Mouse (Mus musculus): ENCODE results near the gene Pabpn1. TPM values are rescaled to one million over a fixed set of nuclear protein-coding genes. Genes with fewer than 3 reads are reported as not detected.

The Pabpn1 gene
- polyA plus RNA-seq, 1 experiment from 2014 or later: 179 TPM

- H3K9me3 ChIP-seq (ENCODE audit: control insufficient read depth, low read length): no peaks in the 10 kb centered on the region
- under 1% methylated on average over 54 of the region's 61 CpGs for WGBS
- DNase-seq (ENCODE audit: low spot score): peak; percentile 75
Observed at GRCm38 (mm10) chr14:54877048-54877715, 15.1 kb upstream of the Pabpn1 start, which contains the start of gene Ppp1r3e. Gene Ppp1r3e (minus strand): TSS chr14:54877550.

GRCm38 (mm10) chr14:54883154-54884021 is 8.9 kb upstream of the Pabpn1 start, which contains the start of the genes Bcl2l2 and Gm20521:
Gene Bcl2l2 (plus strand): TSS chr14:54883377.
Gene Gm20521 (plus strand): TSS chr14:54883441.
- no peaks in the 10 kb centered on the region for H3K27me3 ChIP-seq (ENCODE audit: control insufficient read depth, insufficient read depth, low read length)
- DNase-seq (ENCODE audit: low spot score): peak; percentile 89
- H3K4me1 ChIP-seq (ENCODE audit: control insufficient read depth, insufficient read depth, low read length): peaks cover 7% of the 10 kb centered on the region
- peak; percentile 93 for ATAC-seq (ENCODE audit: insufficient read depth, low FRiP score, low TSS enrichment)
- H3K4me3 ChIP-seq (ENCODE audit: low read depth, low read length): peak within 1 kb of the TSS; percentile 54
- H3K27ac ChIP-seq (ENCODE audit: low read depth, low read length): peak within 1 kb of the TSS; percentile 75
- H3K9ac ChIP-seq (ENCODE audit: low read length): peak within 1 kb of the TSS; percentile 53
- no peaks in the 10 kb centered on the region for H3K36me3 ChIP-seq (ENCODE audit: control insufficient read depth, insufficient read depth, low read length)
- H3K9me3 ChIP-seq (ENCODE audit: control insufficient read depth, low read length): no peaks in the 10 kb centered on the region
- under 1% methylated on average over 23 of the region's 27 CpGs for WGBS
- peak within 1 kb of the TSS; percentile 66 for H3K4me2 ChIP-seq (ENCODE audit: low read depth)

More at GRCm38 (mm10) chr14:54877048-54877715, 15.1 kb upstream of the Pabpn1 start, which contains the start of gene Ppp1r3e:
- Histone ChIP-seq H3K9ac (ENCODE audit: low read length) (peak within 1 kb of the TSS; percentile 61), H3K36me3 (ENCODE audit: control insufficient read depth, insufficient read depth, low read length) (no peaks in the 10 kb centered on the region), H3K27me3 (ENCODE audit: control insufficient read depth, insufficient read depth, low read length) (no peaks in the 10 kb centered on the region), H3K4me2 (ENCODE audit: low read depth) (peak within 1 kb of the TSS; percentile 99), H3K4me1 (ENCODE audit: control insufficient read depth, insufficient read depth, low read length) (0 out of 2 replicates have a peak, but pooled peaks cover 6% of the 10 kb centered on the region), H3K27ac (ENCODE audit: low read depth, low read length) (peak within 1 kb of the TSS; percentile 67), H3K4me3 (ENCODE audit: low read depth, low read length) (peak within 1 kb of the TSS; percentile 67)
- ATAC-seq (ENCODE audit: insufficient read depth, low FRiP score, low TSS enrichment): peak; percentile 66

- Histone ChIP-seq H3K4me3 (ENCODE audit: low read depth, low read length) (peak overlapping the region; percentile 54), H3K27me3 (ENCODE audit: control insufficient read depth, insufficient read depth, low read length) (no peaks in the 10 kb centered on the region), H3K4me1 (ENCODE audit: control insufficient read depth, insufficient read depth, low read length) (peaks cover 7% of the 10 kb centered on the region), H3K4me2 (ENCODE audit: low read depth) (peak overlapping the region; percentile 66), H3K9ac (ENCODE audit: low read length) (peak overlapping the region; percentile 53), H3K36me3 (ENCODE audit: control insufficient read depth, insufficient read depth, low read length) (no peaks in the 10 kb centered on the region), H3K9me3 (ENCODE audit: control insufficient read depth, low read length) (no peaks in the 10 kb centered on the region), H3K27ac (ENCODE audit: low read depth, low read length) (peak overlapping the region; percentile 75)
- DNase-seq (ENCODE audit: low spot score) (no peak), ATAC-seq (ENCODE audit: insufficient read depth, low FRiP score, low TSS enrichment) (no peak)
- WGBS: 34% methylated on average over 21 of the region's 21 CpGs
Observed at GRCm38 (mm10) chr14:54884022-54884712, 8.1 kb upstream of the Pabpn1 start.

- Histone ChIP-seq H3K36me3 (ENCODE audit: control insufficient read depth, insufficient read depth, low read length) (no peaks in the 10 kb centered on the region), H3K9me3 (ENCODE audit: control insufficient read depth, low read length) (no peaks in the 10 kb centered on the region), H3K4me3 (ENCODE audit: low read depth, low read length) (no peak overlapping the region), H3K9ac (ENCODE audit: low read length) (no peak overlapping the region), H3K4me2 (ENCODE audit: low read depth) (no peak overlapping the region), H3K27ac (ENCODE audit: low read depth, low read length) (no peak overlapping the region), H3K27me3 (ENCODE audit: control insufficient read depth, insufficient read depth, low read length) (no peaks in the 10 kb centered on the region), H3K4me1 (ENCODE audit: control insufficient read depth, insufficient read depth, low read length) (peaks cover 7% of the 10 kb centered on the region)
- 95% methylated on average over 11 of the region's 11 CpGs for WGBS
- ATAC-seq (ENCODE audit: insufficient read depth, low FRiP score, low TSS enrichment) (no peak), DNase-seq (ENCODE audit: low spot score) (no peak)
Observed at GRCm38 (mm10) chr14:54885309-54885708, 7.0 kb upstream of the Pabpn1 start.

- Histone ChIP-seq H3K4me1 (ENCODE audit: control insufficient read depth, insufficient read depth, low read length) (peaks cover 8% of the 10 kb centered on the region; the same call in 1 of the 2 replicates), H3K9me3 (ENCODE audit: control insufficient read depth, low read length) (no peaks in the 10 kb centered on the region), H3K36me3 (ENCODE audit: control insufficient read depth, insufficient read depth, low read length) (peaks cover 11% of the 10 kb centered on the region), H3K27ac (ENCODE audit: low read depth, low read length) (peak overlapping the region; percentile 94), H3K4me2 (ENCODE audit: low read depth) (peak overlapping the region; percentile 45), H3K4me3 (ENCODE audit: low read depth, low read length) (peak overlapping the region; percentile 93), H3K9ac (ENCODE audit: low read length) (peak overlapping the region; percentile 98), H3K27me3 (ENCODE audit: control insufficient read depth, insufficient read depth, low read length) (no peaks in the 10 kb centered on the region)
- WGBS: under 1% methylated on average over 38 of the region's 38 CpGs
- DNase-seq (ENCODE audit: low spot score): peak; percentile 96
- ATAC-seq (ENCODE audit: insufficient read depth, low FRiP score, low TSS enrichment): peak; percentile 98
Observed at GRCm38 (mm10) chr14:54893651-54894181, 1.4 kb downstream of the Pabpn1 start.

- peaks cover 8% of the 10 kb centered on the region; the same call in 1 of the 2 replicates for H3K4me1 ChIP-seq (ENCODE audit: control insufficient read depth, insufficient read depth, low read length)
- no peaks in the 10 kb centered on the region for H3K9me3 ChIP-seq (ENCODE audit: control insufficient read depth, low read length)
- peak overlapping the region; percentile 64 for H3K4me2 ChIP-seq (ENCODE audit: low read depth)
- peak overlapping the region; percentile 98 for H3K9ac ChIP-seq (ENCODE audit: low read length)
- WGBS: under 1% methylated on average over 44 of the region's 54 CpGs
- DNase-seq (ENCODE audit: low spot score) (peak; percentile 62), ATAC-seq (ENCODE audit: insufficient read depth, low FRiP score, low TSS enrichment) (peak; percentile 55)
- no peaks in the 10 kb centered on the region for H3K27me3 ChIP-seq (ENCODE audit: control insufficient read depth, insufficient read depth, low read length)
- H3K4me3 ChIP-seq (ENCODE audit: low read depth, low read length): peak overlapping the region; percentile 93
- H3K27ac ChIP-seq (ENCODE audit: low read depth, low read length): peak overlapping the region; percentile 94
- H3K36me3 ChIP-seq (ENCODE audit: control insufficient read depth, insufficient read depth, low read length): peaks cover 11% of the 10 kb centered on the region
Observed at GRCm38 (mm10) chr14:54894296-54895151, 2.2 kb downstream of the Pabpn1 start.

- Histone ChIP-seq H3K36me3 (ENCODE audit: control insufficient read depth, insufficient read depth, low read length) (peaks cover 11% of the 10 kb centered on the region), H3K4me1 (ENCODE audit: control insufficient read depth, insufficient read depth, low read length) (peaks cover 8% of the 10 kb centered on the region; the same call in 1 of the 2 replicates), H3K27ac (ENCODE audit: low read depth, low read length) (no peak overlapping the region), H3K9me3 (ENCODE audit: control insufficient read depth, low read length) (no peaks in the 10 kb centered on the region), H3K27me3 (ENCODE audit: control insufficient read depth, insufficient read depth, low read length) (no peaks in the 10 kb centered on the region), H3K4me2 (ENCODE audit: low read depth) (no peak overlapping the region), H3K4me3 (ENCODE audit: low read depth, low read length) (no peak overlapping the region), H3K9ac (ENCODE audit: low read length) (no peak overlapping the region)
- 74% methylated on average over 2 of the region's 2 CpGs for WGBS
- ATAC-seq (ENCODE audit: insufficient read depth, low FRiP score, low TSS enrichment) (no peak), DNase-seq (ENCODE audit: low spot score) (no peak)
Observed at GRCm38 (mm10) chr14:54897445-54897844, 5.1 kb downstream of the Pabpn1 start.

Data from neural tube, embryonic 11.5 days (tissue).